Mouse (Mus musculus) brain, embryonic 14.5 days (tissue): Measurements from ENCODE around the gene Gm17268.

ENCODE experiments used
- CTCF ChIP-seq: fragments of 200-500 bp; IDR thresholded peaks from 2 replicates; pipeline ENCODE4 v1.5.1; 2012; ENCODE audit warnings: inconsistent platforms, mild to moderate bottlenecking, moderate library complexity, borderline replicate concordance; ENCODE audit not compliant: insufficient read depth, insufficient read length; ENCODE audit errors: extremely low read depth
- POLR2A ChIP-seq: fragments of 200-500 bp; IDR thresholded peaks from 2 replicates; pipeline ENCODE4 v1.6.1; 2012; ENCODE audit warnings: mild to moderate bottlenecking, inconsistent platforms, borderline replicate concordance; ENCODE audit not compliant: poor library complexity, insufficient read depth, insufficient read length, severe bottlenecking; ENCODE audit errors: extremely low read depth

GRCm38 (mm10) chr11:81982191-81982590 is 56.2 kb downstream of the Gm17268 start:
- no peak for TF ChIP-seq CTCF
- no peak for TF ChIP-seq POLR2A
